Mouse (Mus musculus) liver, postnatal 0 days (tissue): ENCODE measurements around the gene Rcan1.

Experiments
- CTCF ChIP-seq: sonication (generic); IDR thresholded peaks from 2 replicates; pipeline ENCODE4 v1.5.1; 2016; ENCODE audit warnings: antibody characterized with exemption, low read depth
- EP300 ChIP-seq: IDR thresholded peaks from 2 replicates; pipeline ENCODE4 v1.6.1; 2016; ENCODE audit warnings: antibody characterized with exemption, low read depth, mild to moderate bottlenecking

DNA sequence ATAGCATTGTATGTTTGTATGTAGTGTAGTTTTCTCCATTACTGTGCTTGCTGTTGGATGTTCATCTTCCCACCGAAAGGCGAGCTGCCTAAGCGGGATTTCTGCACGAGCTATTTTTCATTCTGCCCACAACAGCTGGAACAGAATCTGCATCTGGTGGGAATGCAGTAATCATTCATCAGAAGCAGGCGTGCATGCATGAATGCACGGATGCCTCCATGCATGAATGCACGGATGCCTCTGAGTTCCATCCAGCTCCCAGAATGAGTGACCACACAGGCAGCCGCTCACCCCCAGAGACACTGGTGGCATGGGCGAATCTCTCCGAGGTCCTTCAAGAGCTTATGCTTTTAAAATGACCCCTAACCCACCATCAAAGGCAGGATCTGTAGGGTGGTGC is 113.1 kb downstream of the Rcan1 start:
- TF ChIP-seq CTCF = no peak
- no peak for TF ChIP-seq EP300
